Mouse (Mus musculus) liver, adult 2 months (tissue): Measurements from ENCODE around the gene Dock3.

Source experiments
- CTCF ChIP-seq: fragments of 200-500 bp; IDR thresholded peaks from 2 replicates; pipeline ENCODE4 v1.5.1; 2011; ENCODE audit warnings: low read depth, low read length, control low read depth
- POLR2A ChIP-seq: fragments of 200-500 bp; IDR thresholded peaks from 2 replicates; pipeline ENCODE4 v1.6.1; 2011; ENCODE audit warnings: low read length, control low read depth; ENCODE audit not compliant: insufficient read depth; ENCODE audit errors: extremely low read depth

GRCm38 (mm10) chr9:107112056-107112455 lies 119.7 kb downstream of the Dock3 start:
- TF ChIP-seq CTCF, result no peak
- TF ChIP-seq POLR2A, result no peak
